Mouse (Mus musculus): ENCODE measurements around the gene Asb6.

Asb6 gene

GRCm38 (mm10) chr2:30795271-30795888, 34.8 kb downstream of the Asb6 start:
- DNase-seq: no peak

GRCm38 (mm10) chr2:30794179-30795108, 35.7 kb downstream of the Asb6 start:
- peak; percentile 99 for DNase-seq

GRCm38 (mm10) chr2:30792061-30792460, 38.1 kb downstream of the Asb6 start:
- no peak for DNase-seq

- DNase-seq: no peak
These were observed 42.7 kb downstream of the Asb6 start for GRCm38 (mm10) chr2:30787466-30787865.

- DNase-seq: peak; percentile 52
These were observed 45.8 kb downstream of the Asb6 start for GRCm38 (mm10) chr2:30784078-30784994.

- peak; percentile 78 for DNase-seq
These were observed 46.8 kb downstream of the Asb6 start for GRCm38 (mm10) chr2:30783346-30783745.

- no peak for DNase-seq
These were observed 47.5 kb downstream of the Asb6 start for GRCm38 (mm10) chr2:30782312-30783290.

GRCm38 (mm10) chr2:30779241-30779640, 50.9 kb downstream of the Asb6 start:
- peak; percentile 77 for DNase-seq

GRCm38 (mm10) chr2:30778235-30778634, 51.9 kb downstream of the Asb6 start:
- DNase-seq: no peak

GRCm38 (mm10) chr2:30777266-30777665, 52.9 kb downstream of the Asb6 start:
- no peak for DNase-seq

GRCm38 (mm10) chr2:30775955-30776354, 54.2 kb downstream of the Asb6 start:
- no peak for DNase-seq

- peak; percentile 56 for DNase-seq
These were observed 56.7 kb downstream of the Asb6 start for GRCm38 (mm10) chr2:30773313-30774005.

All from kidney, adult 18-20 months (tissue).